Mouse (Mus musculus): ENCODE measurements around the gene Dmd. TPM values are rescaled to one million over a fixed set of nuclear protein-coding genes. Genes with fewer than 3 reads are reported as not detected.

The Dmd gene
- polyA plus RNA-seq, 1 experiment from 2014 or later, result 21.4 TPM

GRCm38 (mm10) chrX:85048141-85049110, 2099.8 kb downstream of the Dmd start:
- H3K4me1 ChIP-seq (ENCODE audit: control insufficient read depth, insufficient read depth, low read length), result no peaks in the 10 kb centered on the region
- peak overlapping the region; percentile 56 for H3K4me2 ChIP-seq (ENCODE audit: low read depth)
- H3K9me3 ChIP-seq (ENCODE audit: control insufficient read depth, low read length), result no peaks in the 10 kb centered on the region
- no peak overlapping the region for H3K27ac ChIP-seq (ENCODE audit: low read depth, low read length)
- H3K36me3 ChIP-seq (ENCODE audit: control insufficient read depth, insufficient read depth, low read length), result no peaks in the 10 kb centered on the region
- peak; percentile 56 for DNase-seq (ENCODE audit: low spot score)
- ATAC-seq (ENCODE audit: insufficient read depth, low FRiP score, low TSS enrichment), result peak; percentile 92
- H3K27me3 ChIP-seq (ENCODE audit: control insufficient read depth, insufficient read depth, low read length), result no peaks in the 10 kb centered on the region
- peak overlapping the region; percentile 51 for H3K4me3 ChIP-seq (ENCODE audit: low read depth, low read length)
- peak overlapping the region; percentile 62 for H3K9ac ChIP-seq (ENCODE audit: low read length)
- 19% methylated on average over 35 of the region's 47 CpGs for WGBS

- WGBS, result 38% methylated on average over 3 of the region's 3 CpGs
- H3K4me2 ChIP-seq (ENCODE audit: low read depth), result peak overlapping the region; percentile 2; the same call in 1 of the 2 replicates
- H3K4me1 ChIP-seq (ENCODE audit: control insufficient read depth, insufficient read depth, low read length), result no peaks in the 10 kb centered on the region
- DNase-seq (ENCODE audit: low spot score) (no peak), ATAC-seq (ENCODE audit: insufficient read depth, low FRiP score, low TSS enrichment) (no peak)
- no peak overlapping the region for H3K9ac ChIP-seq (ENCODE audit: low read length)
- no peak overlapping the region for H3K27ac ChIP-seq (ENCODE audit: low read depth, low read length)
- no peaks in the 10 kb centered on the region for H3K9me3 ChIP-seq (ENCODE audit: control insufficient read depth, low read length)
- H3K4me3 ChIP-seq (ENCODE audit: low read depth, low read length), result no peak overlapping the region
- H3K36me3 ChIP-seq (ENCODE audit: control insufficient read depth, insufficient read depth, low read length), result no peaks in the 10 kb centered on the region
- H3K27me3 ChIP-seq (ENCODE audit: control insufficient read depth, insufficient read depth, low read length), result no peaks in the 10 kb centered on the region
Measured at GRCm38 (mm10) chrX:85049593-85049992, 2100.9 kb downstream of the Dmd start.

GRCm38 (mm10) chrX:85073602-85074001, 2124.9 kb downstream of the Dmd start:
- no peaks in the 10 kb centered on the region for H3K9me3 ChIP-seq (ENCODE audit: control insufficient read depth, low read length)
- DNase-seq (ENCODE audit: low spot score), result no peak
- WGBS, result 71% methylated on average over 4 of the region's 4 CpGs
- no peaks in the 10 kb centered on the region for H3K27me3 ChIP-seq (ENCODE audit: control insufficient read depth, insufficient read depth, low read length)
- no peak for ATAC-seq (ENCODE audit: insufficient read depth, low FRiP score, low TSS enrichment)
- no peaks in the 10 kb centered on the region for H3K4me1 ChIP-seq (ENCODE audit: control insufficient read depth, insufficient read depth, low read length)
- H3K27ac ChIP-seq (ENCODE audit: low read depth, low read length), result no peak overlapping the region
- no peak overlapping the region for H3K4me2 ChIP-seq (ENCODE audit: low read depth)
- no peak overlapping the region for H3K9ac ChIP-seq (ENCODE audit: low read length)
- no peak overlapping the region for H3K4me3 ChIP-seq (ENCODE audit: low read depth, low read length)
- no peaks in the 10 kb centered on the region for H3K36me3 ChIP-seq (ENCODE audit: control insufficient read depth, insufficient read depth, low read length)

- no peaks in the 10 kb centered on the region for H3K36me3 ChIP-seq (ENCODE audit: control insufficient read depth, insufficient read depth, low read length)
- 74% methylated on average over 1 of the region's 1 CpGs for WGBS
- H3K4me2 ChIP-seq (ENCODE audit: low read depth), result no peak overlapping the region
- H3K9ac ChIP-seq (ENCODE audit: low read length), result no peak overlapping the region
- no peaks in the 10 kb centered on the region for H3K27me3 ChIP-seq (ENCODE audit: control insufficient read depth, insufficient read depth, low read length)
- no peak for ATAC-seq (ENCODE audit: insufficient read depth, low FRiP score, low TSS enrichment)
- H3K4me1 ChIP-seq (ENCODE audit: control insufficient read depth, insufficient read depth, low read length), result no peaks in the 10 kb centered on the region
- no peak for DNase-seq (ENCODE audit: low spot score)
- H3K27ac ChIP-seq (ENCODE audit: low read depth, low read length), result no peak overlapping the region
- no peak overlapping the region for H3K4me3 ChIP-seq (ENCODE audit: low read depth, low read length)
- H3K9me3 ChIP-seq (ENCODE audit: control insufficient read depth, low read length), result no peaks in the 10 kb centered on the region
Measured at GRCm38 (mm10) chrX:85076845-85077244, 2128.2 kb downstream of the Dmd start.

- Histone ChIP-seq H3K4me2 (ENCODE audit: low read depth) (no peak overlapping the region), H3K4me3 (ENCODE audit: low read depth, low read length) (no peak overlapping the region), H3K36me3 (ENCODE audit: control insufficient read depth, insufficient read depth, low read length) (no peaks in the 10 kb centered on the region), H3K9ac (ENCODE audit: low read length) (no peak overlapping the region), H3K27ac (ENCODE audit: low read depth, low read length) (no peak overlapping the region), H3K4me1 (ENCODE audit: control insufficient read depth, insufficient read depth, low read length) (no peaks in the 10 kb centered on the region), H3K9me3 (ENCODE audit: control insufficient read depth, low read length) (no peaks in the 10 kb centered on the region), H3K27me3 (ENCODE audit: control insufficient read depth, insufficient read depth, low read length) (no peaks in the 10 kb centered on the region)
- DNase-seq (ENCODE audit: low spot score) (no peak), ATAC-seq (ENCODE audit: insufficient read depth, low FRiP score, low TSS enrichment) (no peak)
- 39% methylated on average over 1 of the region's 1 CpGs for WGBS
Measured at GRCm38 (mm10) chrX:85077605-85078004, 2128.9 kb downstream of the Dmd start.

- Histone ChIP-seq H3K27me3 (ENCODE audit: control insufficient read depth, insufficient read depth, low read length) (no peaks in the 10 kb centered on the region), H3K27ac (ENCODE audit: low read depth, low read length) (no peak overlapping the region), H3K4me1 (ENCODE audit: control insufficient read depth, insufficient read depth, low read length) (no peaks in the 10 kb centered on the region), H3K36me3 (ENCODE audit: control insufficient read depth, insufficient read depth, low read length) (no peaks in the 10 kb centered on the region), H3K9ac (ENCODE audit: low read length) (no peak overlapping the region), H3K9me3 (ENCODE audit: control insufficient read depth, low read length) (no peaks in the 10 kb centered on the region), H3K4me3 (ENCODE audit: low read depth, low read length) (no peak overlapping the region), H3K4me2 (ENCODE audit: low read depth) (no peak overlapping the region)
- DNase-seq (ENCODE audit: low spot score) (no peak), ATAC-seq (ENCODE audit: insufficient read depth, low FRiP score, low TSS enrichment) (no peak)
- WGBS, result 55% methylated on average over 2 of the region's 2 CpGs
Measured at GRCm38 (mm10) chrX:85079174-85079573, 2130.5 kb downstream of the Dmd start.

GRCm38 (mm10) chrX:85084237-85085153, 2135.8 kb downstream of the Dmd start:
- ATAC-seq (ENCODE audit: insufficient read depth, low FRiP score, low TSS enrichment), result no peak
- H3K36me3 ChIP-seq (ENCODE audit: control insufficient read depth, insufficient read depth, low read length), result no peaks in the 10 kb centered on the region
- no peak overlapping the region for H3K4me3 ChIP-seq (ENCODE audit: low read depth, low read length)
- WGBS, result 69% methylated on average over 8 of the region's 8 CpGs
- no peak for DNase-seq (ENCODE audit: low spot score)
- no peaks in the 10 kb centered on the region for H3K27me3 ChIP-seq (ENCODE audit: control insufficient read depth, insufficient read depth, low read length)
- H3K4me1 ChIP-seq (ENCODE audit: control insufficient read depth, insufficient read depth, low read length), result no peaks in the 10 kb centered on the region
- no peak overlapping the region for H3K4me2 ChIP-seq (ENCODE audit: low read depth)
- no peak overlapping the region for H3K9ac ChIP-seq (ENCODE audit: low read length)
- no peaks in the 10 kb centered on the region for H3K9me3 ChIP-seq (ENCODE audit: control insufficient read depth, low read length)
- H3K27ac ChIP-seq (ENCODE audit: low read depth, low read length), result no peak overlapping the region

- Histone ChIP-seq H3K27me3 (ENCODE audit: control insufficient read depth, insufficient read depth, low read length) (no peaks in the 10 kb centered on the region), H3K4me3 (ENCODE audit: low read depth, low read length) (no peak overlapping the region), H3K4me2 (ENCODE audit: low read depth) (no peak overlapping the region), H3K4me1 (ENCODE audit: control insufficient read depth, insufficient read depth, low read length) (no peaks in the 10 kb centered on the region), H3K36me3 (ENCODE audit: control insufficient read depth, insufficient read depth, low read length) (no peaks in the 10 kb centered on the region), H3K27ac (ENCODE audit: low read depth, low read length) (no peak overlapping the region), H3K9ac (ENCODE audit: low read length) (no peak overlapping the region), H3K9me3 (ENCODE audit: control insufficient read depth, low read length) (no peaks in the 10 kb centered on the region)
- ATAC-seq (ENCODE audit: insufficient read depth, low FRiP score, low TSS enrichment) (no peak), DNase-seq (ENCODE audit: low spot score) (no peak)
- WGBS, result 79% methylated on average over 7 of the region's 7 CpGs
Measured at GRCm38 (mm10) chrX:85089506-85089905, 2140.8 kb downstream of the Dmd start.
